Mouse (Mus musculus) erythroblast, embryonic 14.5 days (primary cell): ENCODE data around the gene Aqp11. TPM values are rescaled to one million over a fixed set of nuclear protein-coding genes. Genes with fewer than 3 reads are reported as not detected.
A peak's percentile ranks its signal among the peaks of the same experiment; 100 is the strongest.

Experiments
- H3K27me3 ChIP-seq: 2 replicates; pipeline ENCODE4 v1.6.1; 2012; ENCODE audit warnings: inconsistent platforms; ENCODE audit not compliant: control insufficient read depth
- H3K36me3 ChIP-seq: 2 replicates; pipeline ENCODE4 v1.6.1; 2012; ENCODE audit warnings: mild to moderate bottlenecking, inconsistent platforms; ENCODE audit not compliant: control insufficient read depth
- H3K4me1 ChIP-seq: 2 replicates; pipeline ENCODE4 v1.6.1; 2012; ENCODE audit warnings: inconsistent platforms; ENCODE audit not compliant: control insufficient read depth
- H3K4me3 ChIP-seq: replicated peaks from 2 replicates; pipeline ENCODE3; 2012; ENCODE audit warnings: moderate library complexity, mild to moderate bottlenecking, inconsistent platforms
- H3K9me3 ChIP-seq: 2 replicates; pipeline ENCODE4 v1.6.1; 2012; ENCODE audit warnings: low read length, inconsistent platforms, mixed read lengths; ENCODE audit not compliant: control insufficient read depth
- GATA1 ChIP-seq: IDR thresholded peaks from 2 replicates; pipeline ENCODE4 v1.6.1; 2012; ENCODE audit warnings: low read length, inconsistent platforms, mixed read lengths
- TAL1 ChIP-seq: IDR thresholded peaks from 3 replicates; pipeline ENCODE4 v1.6.1; 2012; ENCODE audit warnings: low read length, inconsistent platforms, mixed read lengths
- polyA plus RNA-seq: library from polyadenylated mRNA; stranded (reverse); fragments of >175 nt; gene quantifications from 2 replicates; pipeline ENCODE4 v1.2.3, GENCODE M21; 2012

Aqp11 gene
- polyA plus RNA-seq, result 0.13 and 0.27 TPM in 2 replicates

- no peak for TF ChIP-seq TAL1
- no peak for TF ChIP-seq GATA1
- peak within 1 kb of the TSS; percentile 69 for H3K4me3 ChIP-seq
- H3K36me3 ChIP-seq, result no peaks in the 10 kb centered on the region
- H3K9me3 ChIP-seq, result no peaks in the 10 kb centered on the region
- peaks cover 81% of the 10 kb centered on the region for H3K4me1 ChIP-seq
- H3K27me3 ChIP-seq, result no peaks in the 10 kb centered on the region
Measured at GRCm38 (mm10) chr7:97737638-97738456, at the start of gene Aqp11. TSS of gene Aqp11 (minus strand) at chr7:97738289.

- TF ChIP-seq GATA1 (no peak), TAL1 (no peak)
- no peaks in the 10 kb centered on the region for H3K36me3 ChIP-seq
- H3K27me3 ChIP-seq, result peaks cover 40% of the 10 kb centered on the region
Measured at GRCm38 (mm10) chr7:97783523-97783922, 45.4 kb upstream of the Aqp11 start.

GRCm38 (mm10) chr7:97781496-97781895, 43.4 kb upstream of the Aqp11 start:
- Histone ChIP-seq H3K36me3 (no peaks in the 10 kb centered on the region), H3K9me3 (peaks cover 5% of the 10 kb centered on the region), H3K4me1 (peaks cover 3% of the 10 kb centered on the region; the same call in 1 of the 2 replicates), H3K27me3 (peaks cover 21% of the 10 kb centered on the region), H3K4me3 (no peak overlapping the region)
- TF ChIP-seq GATA1, result no peak
- TF ChIP-seq TAL1, result no peak

More at GRCm38 (mm10) chr7:97783523-97783922, 45.4 kb upstream of the Aqp11 start:
- Histone ChIP-seq H3K9me3 (peaks cover 4% of the 10 kb centered on the region; the same call in 1 of the 2 replicates), H3K4me3 (no peak overlapping the region), H3K4me1 (peaks cover 10% of the 10 kb centered on the region)

- Histone ChIP-seq H3K36me3 (no peaks in the 10 kb centered on the region), H3K4me3 (no peak overlapping the region), H3K27me3 (peaks cover 15% of the 10 kb centered on the region), H3K9me3 (peaks cover 5% of the 10 kb centered on the region), H3K4me1 (peaks cover 3% of the 10 kb centered on the region; the same call in 1 of the 2 replicates)
- TF ChIP-seq TAL1 (no peak), GATA1 (no peak)
Measured at GRCm38 (mm10) chr7:97780815-97781214, 42.7 kb upstream of the Aqp11 start.

GRCm38 (mm10) chr7:97780222-97780621, 42.1 kb upstream of the Aqp11 start:
- Histone ChIP-seq H3K4me3 (no peak overlapping the region), H3K4me1 (peaks cover 3% of the 10 kb centered on the region; the same call in 1 of the 2 replicates), H3K9me3 (peaks cover 5% of the 10 kb centered on the region), H3K27me3 (peaks cover 9% of the 10 kb centered on the region), H3K36me3 (no peaks in the 10 kb centered on the region)
- TF ChIP-seq GATA1, result no peak
- no peak for TF ChIP-seq TAL1

- TF ChIP-seq TAL1 (no peak), GATA1 (no peak)
- Histone ChIP-seq H3K4me1 (peaks cover 3% of the 10 kb centered on the region; the same call in 1 of the 2 replicates), H3K36me3 (no peaks in the 10 kb centered on the region), H3K27me3 (no peaks in the 10 kb centered on the region), H3K9me3 (peaks cover 5% of the 10 kb centered on the region), H3K4me3 (no peak overlapping the region)
Measured at GRCm38 (mm10) chr7:97777191-97777590, 39.1 kb upstream of the Aqp11 start.

- peaks cover 3% of the 10 kb centered on the region; the same call in 1 of the 2 replicates for H3K4me1 ChIP-seq
- TF ChIP-seq GATA1 (no peak), TAL1 (no peak)
- no peaks in the 10 kb centered on the region for H3K36me3 ChIP-seq
- H3K4me3 ChIP-seq, result no peak overlapping the region
- peaks cover 5% of the 10 kb centered on the region for H3K9me3 ChIP-seq
- no peaks in the 10 kb centered on the region for H3K27me3 ChIP-seq
Measured at GRCm38 (mm10) chr7:97775923-97776322, 37.8 kb upstream of the Aqp11 start.

- Histone ChIP-seq H3K4me3 (no peak overlapping the region), H3K27me3 (no peaks in the 10 kb centered on the region), H3K36me3 (no peaks in the 10 kb centered on the region), H3K4me1 (no peaks in the 10 kb centered on the region), H3K9me3 (peaks cover 5% of the 10 kb centered on the region)
- no peak for TF ChIP-seq GATA1
- TF ChIP-seq TAL1, result no peak
Measured at GRCm38 (mm10) chr7:97775380-97775779, 37.3 kb upstream of the Aqp11 start.

- H3K36me3 ChIP-seq, result no peaks in the 10 kb centered on the region
- no peak overlapping the region for H3K4me3 ChIP-seq
- H3K4me1 ChIP-seq, result peaks cover 22% of the 10 kb centered on the region
- H3K9me3 ChIP-seq, result no peaks in the 10 kb centered on the region
- no peaks in the 10 kb centered on the region for H3K27me3 ChIP-seq
- TF ChIP-seq GATA1, result no peak
- no peak for TF ChIP-seq TAL1
Measured at GRCm38 (mm10) chr7:97770841-97771620, 32.9 kb upstream of the Aqp11 start.
